Comparison of ENCODE assay signal across 12 mouse cellular contexts in the genomic region with DNA sequence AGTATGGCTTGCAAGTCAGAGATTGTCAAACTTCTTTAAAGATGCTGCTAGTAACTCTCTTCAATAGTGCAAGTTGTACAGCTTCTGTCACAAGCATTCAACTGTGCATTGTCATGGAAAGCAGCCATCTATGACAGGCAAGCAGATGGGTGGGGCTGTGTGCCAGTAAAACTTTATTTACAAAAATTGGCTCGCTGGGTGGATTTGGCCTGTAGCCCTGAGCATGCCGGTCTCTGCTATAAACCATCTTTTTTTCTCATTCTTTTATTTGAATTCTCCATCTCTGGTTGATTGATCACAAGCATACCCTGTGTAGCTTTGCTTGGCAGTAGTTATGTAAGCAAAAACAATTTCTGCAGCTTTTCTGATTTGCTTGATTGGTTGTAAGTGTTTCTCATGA.
DNase-seq lines count a peak whose midpoint lies in the region; ATAC-seq lines count a peak whose summit lies in the region.
"Had no signal": no experiment of that assay in that cellular context is flagged by ENCODE, and none has a peak within 500 bp of the region (broad histone marks: within the 10 kb centered on the region; RNA-seq: fewer than 3 reads in every experiment).

No protein-coding gene starts in this region.

- H3K4me1 ChIP-seq in forebrain, embryonic 16.5 days (replicated peaks; ENCODE audit: control insufficient read depth, insufficient read depth, low read length), result peaks cover 17% of the 10 kb centered on the region
- H3K4me1 ChIP-seq in heart, embryonic 10.5 days, result no peaks in the 10 kb centered on the region

- DNase-seq in heart, adult 11 months, result peak; percentile 39
- DNase-seq in heart, adult 8-10 months (ENCODE audit: low spot score), result no peak
- peak; percentile 69 for DNase-seq in Muller cell, postnatal 12 days (ENCODE audit: inconsistent ontology term)
- peak; percentile 26 to 41 for DNase-seq in lung, postnatal 4 days
- no peak for DNase-seq in gastrocnemius, postnatal 36 days
- DNase-seq in ovary, postnatal 10 days (ENCODE audit: low spot score), result no peak
- DNase-seq in heart, embryonic 10.5 days (ENCODE audit: low spot score), result no peak
- DNase-seq: adrenal gland, adult 2 months had no signal

- intact Hi-C loops in gastrocnemius, postnatal 36 days (cut with DNase I), result no loop called here

- no peak overlapping the region for H3K4me2 ChIP-seq in forebrain, embryonic 16.5 days (ENCODE audit: low read length)

- no peaks in the 10 kb centered on the region for H3K9me3 ChIP-seq in forebrain, embryonic 16.5 days (ENCODE audit: control insufficient read depth, low read length)
- H3K9me3 ChIP-seq in heart, embryonic 10.5 days, result no peaks in the 10 kb centered on the region

- ATAC-seq in forebrain, embryonic 16.5 days, result peak; percentile 84
- ATAC-seq: intestine, postnatal 0 days had no signal

- H3K9ac ChIP-seq in forebrain, embryonic 16.5 days (replicated peaks; ENCODE audit: low read depth, low read length), result no peak overlapping the region
- H3K9ac ChIP-seq: liver, embryonic 14.5 days had no signal

- peak overlapping the region; percentile 58 for H3K27ac ChIP-seq in forebrain, embryonic 16.5 days (ENCODE audit: low read length)
- H3K27ac ChIP-seq in heart, embryonic 10.5 days, result no peak overlapping the region
- H3K27ac ChIP-seq: liver, embryonic 14.5 days had no signal

- H3K36me3 ChIP-seq in forebrain, embryonic 16.5 days (ENCODE audit: control insufficient read depth, insufficient read depth), result no peaks in the 10 kb centered on the region
- no peaks in the 10 kb centered on the region for H3K36me3 ChIP-seq in heart, embryonic 10.5 days

- no peaks in the 10 kb centered on the region for H3K27me3 ChIP-seq in forebrain, embryonic 16.5 days (replicated peaks; ENCODE audit: control insufficient read depth, insufficient read depth, low read length)
- no peaks in the 10 kb centered on the region for H3K27me3 ChIP-seq in heart, embryonic 10.5 days (ENCODE audit: insufficient read depth, poor library complexity, severe bottlenecking)
- H3K27me3 ChIP-seq: CH12.LX had no signal

- no peak overlapping the region for H3K4me3 ChIP-seq in forebrain, embryonic 16.5 days (replicated peaks; ENCODE audit: low read length)
- no peak overlapping the region for H3K4me3 ChIP-seq in heart, embryonic 10.5 days

- 15% methylated on average over 2 of the region's 2 CpGs for WGBS in forebrain, embryonic 16.5 days
- WGBS in heart, embryonic 10.5 days, result 86% methylated on average over 2 of the region's 2 CpGs

Comparison
In these comparisons a context has a peak if more than half of its experiments do, and no peak if none do; other contexts are left out.
1. DNase-seq: peak in heart, adult 11 months (single experiment), Muller cell, postnatal 12 days (single experiment) and lung, postnatal 4 days (2 of 2); none in heart, adult 8-10 months (single experiment), gastrocnemius, postnatal 36 days (0 of 2), ovary, postnatal 10 days (single experiment) and heart, embryonic 10.5 days (single experiment).